In genomic region chr6:83541756-83542456, GRCm38 (mm10) we compare ENCODE assay signal across 8 mouse cellular contexts. TPM values are rescaled to one million over a fixed set of nuclear protein-coding genes. Genes with fewer than 3 reads are reported as not detected.
DNase-seq lines count a peak whose midpoint lies in the region; TF ChIP-seq lines count a peak whose summit lies in the region.

No protein-coding gene starts in this region.

- H3K27ac ChIP-seq in gastrocnemius, adult 2 months = no peak overlapping the region

- DNase-seq in gastrocnemius, adult 2 months = peak; percentile 24
- DNase-seq in gastrocnemius, postnatal 25 days = no peak
- peak; percentile 70 for DNase-seq in 3T3-L1 (ENCODE audit: low read depth, low spot score)
- DNase-seq in cerebellum, postnatal 25 days = peak; percentile 60 to 68
- DNase-seq in heart, postnatal 10 days = peak; percentile 75 to 76
- peak; percentile 38 to 67 for DNase-seq in right cerebral cortex, postnatal 36 days (ENCODE audit: low spot score in 2 of 2)
- DNase-seq in adrenal gland, postnatal 36 days = no peak
- no peak for DNase-seq in thymus, postnatal 14 days

- intact Hi-C loops in gastrocnemius, adult 2 months (cut with DNase I) = no loop called here
- intact Hi-C loops in heart, postnatal 10 days (cut with DNase I) = no loop called here

- TF ChIP-seq CTCF in gastrocnemius, adult 2 months (IDR thresholded peaks at IDR 0.05) = no peak

- H3K4me3 ChIP-seq in gastrocnemius, adult 2 months = no peak overlapping the region

RNA-seq across cellular contexts. Expression of gene Actg2, which starts 5.8 kb away (rescaled TPM):
- total RNA-seq in gastrocnemius, adult 2 months (2021) = under 1 TPM; 0.31 to 0.47 TPM
- total RNA-seq in gastrocnemius, postnatal 25 days (2021) = 1 to 10 TPM in 1 of 2 experiments, under 1 TPM in 1; 0.72 to 5.6 TPM
- 1 to 10 TPM; 5.0 to 8.2 TPM for total RNA-seq in heart, postnatal 10 days (2021)
- under 1 TPM; 0.30 to 0.76 TPM for total RNA-seq in adrenal gland, postnatal 36 days (2021)

RNA-seq across cellular contexts. Expression of gene Stambp, which starts 30.6 kb away (rescaled TPM):
- total RNA-seq in gastrocnemius, adult 2 months (2021) = 1 to 10 TPM; 5.2 to 7.4 TPM
- total RNA-seq in gastrocnemius, postnatal 25 days (2021) = 1 to 10 TPM; 6.7 to 7.9 TPM
- 10 to 100 TPM; 15.0 to 17.1 TPM for total RNA-seq in heart, postnatal 10 days (2021)
- total RNA-seq in adrenal gland, postnatal 36 days (2021) = 10 to 100 TPM; 21.3 to 22.0 TPM

RNA-seq across cellular contexts. Expression of gene Dguok, which starts 35.1 kb away (rescaled TPM):
- total RNA-seq in gastrocnemius, adult 2 months (2021) = 10 to 100 TPM; 17.8 to 20.6 TPM
- 10 to 100 TPM; 14.3 to 14.5 TPM for total RNA-seq in gastrocnemius, postnatal 25 days (2021)
- 10 to 100 TPM; 24.0 to 31.1 TPM for total RNA-seq in heart, postnatal 10 days (2021)
- 10 to 100 TPM; 44.5 to 47.5 TPM for total RNA-seq in adrenal gland, postnatal 36 days (2021)

Comparison
In these comparisons a context has a peak if more than half of its experiments do, and no peak if none do; other contexts are left out.
1. DNase-seq: peak in gastrocnemius, adult 2 months (single experiment), 3T3-L1 (single experiment), cerebellum, postnatal 25 days (2 of 2), heart, postnatal 10 days (2 of 2) and right cerebral cortex, postnatal 36 days (2 of 2); none in gastrocnemius, postnatal 25 days (single experiment), adrenal gland, postnatal 36 days (0 of 2) and thymus, postnatal 14 days (single experiment).